ENCODE assay signal across 8 mouse cellular contexts in the genomic region with DNA sequence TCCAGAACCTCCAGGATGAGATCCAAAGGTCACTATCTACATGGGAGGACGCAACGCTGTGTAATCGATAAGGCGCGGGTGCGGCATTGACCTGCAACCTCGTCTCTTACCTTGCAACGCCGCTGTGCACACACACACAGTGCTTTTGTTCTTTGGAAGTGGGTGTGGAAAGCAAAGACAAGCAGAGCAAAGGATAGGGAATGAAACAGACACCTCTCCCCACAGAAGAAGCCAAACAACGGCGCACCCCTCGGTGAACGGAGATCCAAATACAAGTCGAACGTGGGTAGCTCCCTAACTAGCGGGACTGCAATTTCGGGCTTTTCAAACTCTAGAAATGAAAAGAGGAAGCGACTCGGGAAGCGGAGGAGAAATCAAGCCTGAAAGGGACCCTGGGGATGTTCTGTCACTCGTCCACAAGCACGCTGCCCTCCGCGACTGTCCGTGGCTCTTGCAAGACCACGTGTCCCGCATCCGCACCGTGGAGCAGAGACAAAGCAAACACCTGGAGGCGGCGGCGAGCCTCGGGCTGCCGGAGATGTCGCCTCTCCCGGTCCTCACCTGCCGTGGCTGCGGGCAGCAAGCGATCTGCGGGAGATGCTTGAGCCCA. TPM values are rescaled to one million over a fixed set of nuclear protein-coding genes. Genes with fewer than 3 reads are reported as not detected.
DNase-seq lines count a peak whose midpoint lies in the region; ATAC-seq and TF ChIP-seq lines count a peak whose summit lies in the region.

No protein-coding gene starts in this region.

- WGBS in lung, embryonic 14.5 days: under 1% methylated on average over 40 of the region's 40 CpGs
- under 1% methylated on average over 40 of the region's 40 CpGs for WGBS in bone marrow, adult 2 months
- under 1% methylated on average over 40 of the region's 40 CpGs for WGBS in forebrain, embryonic 11.5 days
- WGBS in hindbrain, postnatal 0 days: under 1% methylated on average over 40 of the region's 40 CpGs
- under 1% methylated on average over 40 of the region's 40 CpGs for WGBS in liver, embryonic 14.5 days (ENCODE audit: insufficient replicate concordance)

- peak; percentile 65 for ATAC-seq in lung, embryonic 14.5 days (ENCODE audit: insufficient read depth)
- ATAC-seq in forebrain, embryonic 11.5 days (replicated peaks; ENCODE audit: low FRiP score): peak; percentile 5
- peak; percentile 81 for ATAC-seq in hindbrain, postnatal 0 days
- ATAC-seq in liver, embryonic 14.5 days (ENCODE audit: insufficient read depth): peak; percentile 35
- peak; percentile 10; the same call in 1 of the 2 replicates for ATAC-seq in neutrophil, adult 5-6 weeks (ENCODE audit: extremely low read depth, insufficient number of reproducible peaks, low FRiP score, poor library complexity, severe bottlenecking)

- H3K4me1 ChIP-seq in lung, embryonic 14.5 days (ENCODE audit: insufficient read depth): peaks cover 6% of the 10 kb centered on the region; the same call in 1 of the 2 replicates
- H3K4me1 ChIP-seq in bone marrow, adult 2 months (ENCODE audit: control insufficient read depth, insufficient read depth, low read length): no peaks in the 10 kb centered on the region; the same call in 1 of the 2 replicates
- peaks cover 4% of the 10 kb centered on the region; the same call in 1 of the 2 replicates for H3K4me1 ChIP-seq in forebrain, embryonic 11.5 days (replicated peaks; ENCODE audit: control insufficient read depth, insufficient read depth, low read length)
- H3K4me1 ChIP-seq in hindbrain, postnatal 0 days (ENCODE audit: insufficient read depth, low read length): 0 out of 2 replicates have a peak, but pooled peaks cover 6% of the 10 kb centered on the region
- H3K4me1 ChIP-seq in liver, embryonic 14.5 days (replicated peaks; ENCODE audit: control insufficient read depth in 2 of 2, insufficient read depth in 2 of 2, low read length in 1 of 2): peaks cover 22 to 26% of the 10 kb centered on the region in 2 experiments

- peak overlapping the region; percentile 73 for H3K4me2 ChIP-seq in lung, embryonic 14.5 days
- peak overlapping the region; percentile 64 for H3K4me2 ChIP-seq in forebrain, embryonic 11.5 days (ENCODE audit: low read depth, low read length, severe bottlenecking)
- H3K4me2 ChIP-seq in hindbrain, postnatal 0 days (ENCODE audit: low read depth, low read length): peak overlapping the region; percentile 72
- peak overlapping the region; percentile 78 for H3K4me2 ChIP-seq in liver, embryonic 14.5 days (ENCODE audit: low read depth)

- no peak for TF ChIP-seq CTCF in lung, embryonic 14.5 days (IDR thresholded peaks at IDR 0.05; ENCODE audit: low read depth)
- no peak for TF ChIP-seq CTCF in bone marrow, adult 2 months (IDR thresholded peaks at IDR 0.05; ENCODE audit: control insufficient read depth, insufficient read depth, low read length)
- no peak for TF ChIP-seq CTCF in hindbrain, postnatal 0 days (IDR thresholded peaks at IDR 0.05; ENCODE audit: low read depth)
- TF ChIP-seq CTCF in liver, embryonic 14.5 days (IDR thresholded peaks at IDR 0.05; ENCODE audit: low read depth): peak; percentile 15; the same call in 1 of the 2 replicates

- H3K9ac ChIP-seq in lung, embryonic 14.5 days: peak overlapping the region; percentile 85
- H3K9ac ChIP-seq in forebrain, embryonic 11.5 days (ENCODE audit: low read length): peak overlapping the region; percentile 77
- H3K9ac ChIP-seq in hindbrain, postnatal 0 days (replicated peaks; ENCODE audit: low read length): peak overlapping the region; percentile 88
- peak overlapping the region; percentile 89 for H3K9ac ChIP-seq in liver, embryonic 14.5 days (replicated peaks)

- TF ChIP-seq EP300 in liver, embryonic 14.5 days (IDR thresholded peaks at IDR 0.05; ENCODE audit: low read depth): no peak

- H3K36me3 ChIP-seq in lung, embryonic 14.5 days (ENCODE audit: insufficient read depth): no peaks in the 10 kb centered on the region
- H3K36me3 ChIP-seq in forebrain, embryonic 11.5 days (ENCODE audit: control insufficient read depth, insufficient read depth, low read length): no peaks in the 10 kb centered on the region
- H3K36me3 ChIP-seq in hindbrain, postnatal 0 days (ENCODE audit: insufficient read depth, low read length): no peaks in the 10 kb centered on the region
- no peaks in the 10 kb centered on the region for H3K36me3 ChIP-seq in liver, embryonic 14.5 days (replicated peaks; ENCODE audit: control insufficient read depth, insufficient read depth, low read depth)

- peak overlapping the region; percentile 77 for H3K27ac ChIP-seq in lung, embryonic 14.5 days (ENCODE audit: low read depth)
- peak overlapping the region; percentile 74 for H3K27ac ChIP-seq in bone marrow, adult 2 months (ENCODE audit: control insufficient read depth, insufficient read depth, low read depth, low read length, poor library complexity)
- H3K27ac ChIP-seq in forebrain, embryonic 11.5 days (ENCODE audit: low read depth, low read length): no peak overlapping the region
- peak overlapping the region; percentile 90 for H3K27ac ChIP-seq in hindbrain, postnatal 0 days
- peak overlapping the region; percentile 45 for H3K27ac ChIP-seq in liver, embryonic 14.5 days

- no peak for TF ChIP-seq POLR2A in bone marrow, adult 2 months (IDR thresholded peaks at IDR 0.05; ENCODE audit: borderline replicate concordance, control insufficient read depth, low read depth, low read length)

- no peaks in the 10 kb centered on the region for H3K9me3 ChIP-seq in lung, embryonic 14.5 days (ENCODE audit: low read depth, low read length)
- H3K9me3 ChIP-seq in forebrain, embryonic 11.5 days (ENCODE audit: control insufficient read depth, low read length): no peaks in the 10 kb centered on the region
- no peaks in the 10 kb centered on the region for H3K9me3 ChIP-seq in hindbrain, postnatal 0 days (ENCODE audit: low read length)
- H3K9me3 ChIP-seq in liver, embryonic 14.5 days (ENCODE audit: control insufficient read depth, low read length): no peaks in the 10 kb centered on the region

- DNase-seq in lung, embryonic 14.5 days: no peak
- DNase-seq in lung, postnatal 10 days: no peak
- DNase-seq in forebrain, embryonic 11.5 days (ENCODE audit: low spot score): peak; percentile 62
- peak; percentile 70 for DNase-seq in hindbrain, postnatal 0 days (ENCODE audit: low spot score)
- peak in 2 of 3 experiments; percentile 30 to 49 for DNase-seq in liver, embryonic 14.5 days (ENCODE audit: low read depth in 3 of 3, low spot score in 3 of 3)
- no peak for DNase-seq in B cell, adult 2 months

- no peaks in the 10 kb centered on the region for H3K27me3 ChIP-seq in lung, embryonic 14.5 days (ENCODE audit: insufficient read depth, low read length)
- no peaks in the 10 kb centered on the region for H3K27me3 ChIP-seq in forebrain, embryonic 11.5 days (ENCODE audit: control insufficient read depth, insufficient read depth, low read length)
- H3K27me3 ChIP-seq in hindbrain, postnatal 0 days (ENCODE audit: insufficient read depth, low read length): no peaks in the 10 kb centered on the region
- no peaks in the 10 kb centered on the region for H3K27me3 ChIP-seq in liver, embryonic 14.5 days (ENCODE audit: control insufficient read depth, insufficient read depth, low read length)

- peak overlapping the region; percentile 89 for H3K4me3 ChIP-seq in lung, embryonic 14.5 days (ENCODE audit: low read depth, low read length)
- peak overlapping the region; percentile 97 for H3K4me3 ChIP-seq in bone marrow, adult 2 months (replicated peaks; ENCODE audit: control insufficient read depth, low read depth, low read length)
- peak overlapping the region; percentile 80 for H3K4me3 ChIP-seq in forebrain, embryonic 11.5 days (ENCODE audit: low read depth, low read length)
- H3K4me3 ChIP-seq in hindbrain, postnatal 0 days (ENCODE audit: low read length): peak overlapping the region; percentile 98
- H3K4me3 ChIP-seq in liver, embryonic 14.5 days (ENCODE audit: insufficient read depth in 1 of 2, low read depth in 2 of 2, low read length in 2 of 2): peak overlapping the region; percentile 96 to 97

RNA-seq across cellular contexts. Expression of gene Gin1, which starts 0.6 kb away (rescaled TPM):
- 15.2 and 17.3 TPM in 2 replicates for polyA plus RNA-seq in lung, embryonic 14.5 days (2014; fragmentation: Nextera tagmentation; extraction: Ambion mirVana)
- 5.3 and 17.8 TPM in 2 replicates for polyA plus RNA-seq in bone marrow, adult 2 months (2011; ENCODE audit: insufficient read depth, insufficient read length, low replicate concordance, missing spikeins)
- polyA plus RNA-seq in forebrain, embryonic 11.5 days (2014; fragmentation: Nextera tagmentation; extraction: Ambion mirVana): 18.3 and 19.9 TPM in 2 replicates
- 2.3 and 5.8 TPM in 2 replicates for total RNA-seq in hindbrain, postnatal 0 days (2014; rRNA removed)
- polyA plus RNA-seq in hindbrain, postnatal 0 days (2015; fragmentation: Nextera tagmentation; extraction: Ambion mirVana): 11.6 and 18.2 TPM in 2 replicates
- polyA plus RNA-seq in liver, embryonic 14.5 days (2012; rRNA removed): 3.8 and 5.4 TPM in 2 replicates
- 11.9 and 13.0 TPM in 2 replicates for polyA plus RNA-seq in liver, embryonic 14.5 days (2014; fragmentation: Nextera tagmentation; extraction: Ambion mirVana)
- 9.6 and 16.1 TPM in 2 replicates for total RNA-seq in neutrophil, adult 5-6 weeks (2017)

RNA-seq across cellular contexts. Expression of gene Ppip5k2, which starts 0.8 kb away (rescaled TPM):
- 38.8 and 41.4 TPM in 2 replicates for polyA plus RNA-seq in lung, embryonic 14.5 days (2014; fragmentation: Nextera tagmentation; extraction: Ambion mirVana)
- polyA plus RNA-seq in bone marrow, adult 2 months (2011; ENCODE audit: insufficient read depth, insufficient read length, low replicate concordance, missing spikeins): 5.9 and 10.9 TPM in 2 replicates
- 49.8 and 57.2 TPM in 2 replicates for polyA plus RNA-seq in forebrain, embryonic 11.5 days (2014; fragmentation: Nextera tagmentation; extraction: Ambion mirVana)
- total RNA-seq in hindbrain, postnatal 0 days (2014; rRNA removed): 39.3 and 40.3 TPM in 2 replicates
- polyA plus RNA-seq in hindbrain, postnatal 0 days (2015; fragmentation: Nextera tagmentation; extraction: Ambion mirVana): 29.4 and 30.8 TPM in 2 replicates
- 4.5 and 7.3 TPM in 2 replicates for polyA plus RNA-seq in liver, embryonic 14.5 days (2012; rRNA removed)
- polyA plus RNA-seq in liver, embryonic 14.5 days (2014; fragmentation: Nextera tagmentation; extraction: Ambion mirVana): 10.4 and 12.0 TPM in 2 replicates
- 43.8 and 46.6 TPM in 2 replicates for total RNA-seq in neutrophil, adult 5-6 weeks (2017)

Comparison
In these comparisons a context has a peak if more than half of its experiments do, and no peak if none do; other contexts are left out.
1. ATAC-seq: peak in every context shown above with its lines; median percentile 81 in hindbrain, postnatal 0 days; 65 in lung, embryonic 14.5 days; 35 in liver, embryonic 14.5 days; 10 in neutrophil, adult 5-6 weeks; 5 in forebrain, embryonic 11.5 days.
2. DNase-seq: peak in forebrain, embryonic 11.5 days (single experiment), hindbrain, postnatal 0 days (single experiment) and liver, embryonic 14.5 days (2 of 3); none in lung, embryonic 14.5 days (single experiment), lung, postnatal 10 days (single experiment) and B cell, adult 2 months (0 of 2).
3. Peak in every context shown above with its lines, with median percentiles within 50 percentile points of each other: H3K4me2 ChIP-seq, H3K4me3 ChIP-seq and H3K9ac ChIP-seq.